Mouse (Mus musculus) brown adipose tissue, adult 24 weeks (tissue): ENCODE results near the gene Papss2. TPM values are rescaled to one million over a fixed set of nuclear protein-coding genes. Genes with fewer than 3 reads are reported as not detected.
A peak's percentile ranks its signal among the peaks of the same experiment; 100 is the strongest.

Experiments
- H3K27ac ChIP-seq: fragments of 200-500 bp; replicated peaks from 2 replicates; pipeline ENCODE4 v1.5.1; 2012; ENCODE audit warnings: low read depth, mild to moderate bottlenecking, low read length
- H3K4me1 ChIP-seq: fragments of 200-500 bp; 2 replicates; pipeline ENCODE4 v1.6.1; 2012; ENCODE audit warnings: low read length, mixed read lengths; ENCODE audit not compliant: control insufficient read depth, insufficient read depth, insufficient read length
- H3K4me3 ChIP-seq: fragments of 200-500 bp; 2 replicates; pipeline ENCODE4 v1.5.1; 2012; ENCODE audit warnings: low read depth, mild to moderate bottlenecking, low read length, moderate library complexity; ENCODE audit not compliant: insufficient read depth
- polyA plus RNA-seq: library from polyadenylated mRNA; stranded (reverse); fragments of >200 nt; gene quantifications from 2 replicates; pipeline ENCODE4 v1.2.4, GENCODE M21; 2012; ENCODE audit not compliant: missing spikeins, insufficient read depth, insufficient read length

Papss2 gene
- polyA plus RNA-seq, 1 experiment, result 9.3 TPM

DNA sequence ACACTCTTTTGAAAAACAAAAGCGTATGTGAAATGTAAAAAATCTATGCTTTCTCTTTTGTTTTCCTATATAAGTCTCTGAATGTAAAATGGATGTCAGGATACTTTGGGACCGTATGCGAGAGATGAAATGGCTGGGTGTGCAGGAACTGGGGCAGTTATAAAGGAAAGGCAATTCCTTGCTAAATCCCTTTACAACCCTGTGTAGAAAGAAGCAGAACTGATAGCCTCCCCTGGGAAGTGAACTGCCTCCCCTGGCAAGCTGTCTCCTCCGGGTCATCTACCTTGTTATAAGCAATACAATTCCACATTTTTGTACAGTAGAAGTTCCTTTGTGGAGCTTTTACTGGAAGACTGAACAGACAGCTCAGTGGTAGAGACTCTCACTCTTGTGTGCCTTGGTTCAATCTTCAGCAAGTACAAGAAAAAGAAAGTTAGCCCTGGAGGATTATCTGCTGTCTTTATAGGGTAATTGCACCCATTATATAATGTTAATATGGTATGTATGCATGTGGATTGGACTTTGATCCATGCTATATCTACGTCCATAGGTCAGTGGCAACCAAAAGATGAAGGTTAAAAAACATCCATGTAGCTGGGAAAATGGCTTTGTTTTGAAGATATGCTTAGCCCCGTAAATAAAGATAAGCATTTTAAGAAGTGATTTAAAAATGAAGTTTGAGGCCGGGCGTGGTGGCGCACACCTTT is 15.9 kb downstream of the Papss2 start:
- Histone ChIP-seq H3K4me1 (no peaks in the 10 kb centered on the region), H3K27ac (no peak overlapping the region)

DNA sequence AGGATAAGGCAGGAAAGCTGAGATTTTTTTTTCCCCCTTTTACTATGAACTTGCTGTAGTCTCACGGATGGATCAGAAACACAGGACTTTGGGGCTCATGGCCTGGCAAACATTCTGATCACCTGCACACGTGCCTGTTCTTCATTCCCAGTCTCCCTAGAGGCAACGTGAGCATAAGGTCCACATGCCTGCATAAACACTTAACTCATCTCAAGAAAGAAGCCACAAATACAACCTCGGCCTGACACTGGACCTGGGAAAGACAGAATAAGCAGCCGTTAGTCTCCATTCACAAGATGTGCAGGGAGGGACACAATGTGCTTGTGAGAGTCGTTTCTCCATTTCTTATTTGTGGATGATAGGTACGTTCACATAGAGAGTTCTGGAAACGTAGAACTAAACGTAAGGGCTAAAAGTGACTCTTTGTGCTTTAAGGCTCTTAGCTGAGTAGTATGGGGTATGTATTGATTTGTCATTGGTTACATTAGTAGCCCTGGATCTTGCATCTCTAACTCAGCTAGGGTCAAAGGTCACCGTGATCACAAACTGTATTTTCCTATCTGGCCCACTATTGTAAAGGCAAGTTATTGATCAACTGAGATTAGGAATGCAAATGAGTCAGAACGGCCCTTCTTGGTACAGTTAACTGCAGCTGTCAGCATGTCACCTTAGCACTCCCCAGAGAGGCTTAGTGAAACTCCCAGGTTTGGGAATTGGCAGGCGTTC is 18.6 kb downstream of the Papss2 start:
- H3K27ac ChIP-seq, result no peak overlapping the region
- H3K4me3 ChIP-seq, result no peak overlapping the region
- no peaks in the 10 kb centered on the region for H3K4me1 ChIP-seq

More for the DNA sequence above, 15.9 kb downstream of the Papss2 start:
- no peak overlapping the region for H3K4me3 ChIP-seq

DNA sequence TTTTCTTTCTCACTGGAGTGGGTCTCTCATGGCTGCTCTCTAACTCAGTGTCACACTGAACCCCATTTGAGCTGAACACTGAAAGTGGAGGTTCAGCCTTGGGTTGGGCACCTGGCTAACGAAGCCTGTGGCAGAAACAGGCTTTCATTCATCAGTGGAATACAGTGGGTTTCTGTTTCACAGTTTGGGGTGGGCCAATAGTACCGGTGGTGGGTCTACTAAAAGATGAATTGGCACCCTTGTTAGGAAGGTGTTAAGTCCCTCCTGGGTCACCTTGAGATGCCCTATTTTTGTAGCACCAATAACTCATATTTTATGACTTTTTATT is 19.1 kb downstream of the Papss2 start:
- Histone ChIP-seq H3K4me3 (no peak overlapping the region), H3K27ac (no peak overlapping the region), H3K4me1 (no peaks in the 10 kb centered on the region; the same call in 1 of the 2 replicates)

DNA sequence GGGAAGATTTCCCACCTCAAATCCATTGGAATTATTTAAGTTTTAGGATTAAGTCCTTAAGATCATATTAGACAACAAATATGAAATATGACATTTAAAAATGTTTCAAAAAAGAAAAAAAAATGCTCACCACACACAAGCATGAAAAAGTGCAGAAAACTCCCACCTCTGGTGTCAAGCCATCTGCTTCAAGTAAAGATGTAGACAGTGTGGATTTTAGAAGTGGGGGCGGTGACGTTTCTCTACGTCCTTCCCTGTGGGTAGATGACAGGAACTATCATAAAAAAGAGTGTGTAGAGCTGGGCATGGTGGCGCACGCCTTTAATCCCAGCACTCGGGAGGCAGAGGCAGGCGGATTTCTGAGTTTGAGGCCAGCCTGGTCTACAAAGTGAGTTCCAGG is 21.1 kb downstream of the Papss2 start:
- no peak overlapping the region for H3K4me3 ChIP-seq
- H3K4me1 ChIP-seq, result no peaks in the 10 kb centered on the region; the same call in 1 of the 2 replicates
- H3K27ac ChIP-seq, result no peak overlapping the region

DNA sequence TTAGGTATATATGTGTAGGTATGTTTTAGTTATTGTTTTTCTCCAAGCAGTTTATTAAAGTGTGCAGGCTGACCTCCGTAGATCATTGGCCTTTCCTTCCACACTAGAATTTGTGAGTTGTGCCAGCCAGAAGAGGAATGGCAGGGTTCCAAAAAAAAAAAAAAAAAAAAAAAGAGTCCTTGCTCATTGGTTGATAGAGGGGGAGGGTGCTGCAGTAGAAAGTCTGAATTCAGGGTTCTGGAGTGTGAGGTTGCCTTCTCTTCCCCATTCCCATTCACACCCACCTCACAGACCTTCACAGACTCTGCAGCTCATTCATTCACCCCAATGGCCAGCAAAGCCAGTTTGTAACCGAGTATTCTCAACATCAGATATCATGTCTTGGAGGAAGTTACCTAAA is 24.1 kb downstream of the Papss2 start:
- Histone ChIP-seq H3K4me3 (no peak overlapping the region), H3K4me1 (no peaks in the 10 kb centered on the region; the same call in 1 of the 2 replicates), H3K27ac (no peak overlapping the region)

DNA sequence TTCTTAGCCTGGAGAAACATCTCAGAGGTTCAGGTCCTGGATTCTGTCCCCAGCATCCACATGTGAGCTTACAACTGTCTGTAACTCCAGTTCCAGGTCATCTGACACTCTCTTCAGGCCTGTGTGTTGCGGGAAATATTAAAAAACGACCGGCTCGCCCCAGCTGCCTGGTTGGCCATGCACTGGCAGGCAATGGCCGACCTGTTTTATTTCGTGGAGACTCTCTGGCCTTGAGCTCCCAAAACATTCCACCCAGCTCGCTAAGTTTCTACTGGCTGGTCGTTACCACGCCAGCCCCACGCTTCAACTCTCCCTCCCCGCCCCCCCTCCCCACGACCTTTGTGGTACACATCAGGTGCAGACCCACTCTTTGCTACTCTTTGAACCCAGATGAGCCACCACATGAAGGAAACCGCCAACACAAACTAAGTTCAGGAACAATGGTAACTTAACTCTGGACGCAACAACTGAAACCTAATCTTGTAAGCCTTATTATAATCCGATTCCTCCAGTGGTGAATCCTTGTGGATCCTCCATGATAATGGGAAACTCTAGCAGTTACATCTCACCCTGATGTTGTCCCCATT is 25.4 kb downstream of the Papss2 start:
- Histone ChIP-seq H3K4me1 (no peaks in the 10 kb centered on the region; the same call in 1 of the 2 replicates), H3K4me3 (no peak overlapping the region), H3K27ac (no peak overlapping the region)

DNA sequence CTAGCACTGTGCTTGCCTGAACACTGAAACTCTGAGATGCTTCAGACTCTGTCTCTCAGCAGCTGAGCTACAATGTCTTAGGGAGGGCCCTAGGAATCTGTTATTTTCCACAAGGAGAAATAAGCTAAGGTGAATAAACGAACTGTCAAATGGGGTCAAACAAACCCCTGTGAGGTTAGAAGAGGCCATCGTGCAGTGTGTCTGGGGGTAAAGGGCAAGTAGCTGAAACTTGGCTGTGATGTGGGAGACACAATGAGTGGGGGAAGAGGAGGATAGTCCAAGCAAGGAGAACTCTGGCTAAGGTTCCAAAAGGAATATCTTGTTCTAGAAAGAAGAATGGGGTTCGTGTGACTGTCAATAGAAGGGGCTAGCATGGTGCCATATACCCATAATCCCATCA is 26.6 kb downstream of the Papss2 start:
- no peak overlapping the region for H3K27ac ChIP-seq
- H3K4me1 ChIP-seq, result peaks cover 3% of the 10 kb centered on the region
- H3K4me3 ChIP-seq, result no peak overlapping the region

DNA sequence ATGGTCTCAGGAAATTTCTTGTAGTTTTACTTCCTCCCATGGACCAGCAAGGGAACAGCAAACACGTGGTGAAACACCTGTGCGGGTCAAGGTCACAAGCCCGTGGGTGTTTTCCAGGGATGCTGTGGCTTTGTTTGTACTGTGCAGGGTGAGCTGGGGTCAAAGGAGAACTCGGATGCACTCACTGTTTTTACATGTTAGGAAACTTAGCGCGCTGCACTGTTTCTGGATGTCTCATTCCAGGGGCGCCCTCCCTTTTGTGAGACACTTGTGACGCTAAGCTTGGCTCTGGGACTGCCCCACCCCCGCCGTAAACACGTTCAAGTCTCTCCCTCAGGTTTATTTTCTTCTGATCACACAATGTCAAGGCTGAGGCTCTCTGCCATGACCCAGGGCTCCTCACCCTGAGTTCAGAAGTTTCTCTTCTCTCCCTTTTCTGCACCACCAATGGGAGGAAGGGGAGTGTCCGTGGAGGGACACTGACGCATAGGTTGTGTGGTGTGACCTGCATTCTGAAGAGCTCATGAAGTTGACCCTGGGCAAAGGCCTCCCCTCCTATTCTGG is 31.3 kb downstream of the Papss2 start:
- no peak overlapping the region for H3K27ac ChIP-seq
- peaks cover 6% of the 10 kb centered on the region; the same call in 1 of the 2 replicates for H3K4me1 ChIP-seq
- no peak overlapping the region for H3K4me3 ChIP-seq

DNA sequence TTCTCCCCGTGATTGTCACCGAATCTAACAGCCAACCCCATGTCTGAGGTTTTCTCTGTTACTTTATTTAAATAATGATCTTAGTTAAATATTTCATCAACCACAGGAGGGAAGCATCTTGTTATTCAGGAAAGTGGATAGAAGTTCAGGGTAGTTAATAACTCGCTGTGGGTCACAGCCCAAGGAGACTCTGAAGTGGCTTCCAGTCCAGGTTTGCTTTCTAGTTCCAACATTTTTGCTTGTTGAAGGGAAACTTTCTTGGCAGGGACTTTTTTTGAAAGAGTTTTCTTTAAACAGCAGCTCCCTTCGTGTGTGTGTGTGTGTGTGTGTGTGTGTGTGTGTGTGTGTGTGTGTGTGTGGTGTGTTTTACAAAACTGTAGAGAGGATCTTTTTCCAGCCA is 32.0 kb downstream of the Papss2 start:
- Histone ChIP-seq H3K27ac (no peak overlapping the region), H3K4me3 (no peak overlapping the region), H3K4me1 (peaks cover 6% of the 10 kb centered on the region; the same call in 1 of the 2 replicates)

DNA sequence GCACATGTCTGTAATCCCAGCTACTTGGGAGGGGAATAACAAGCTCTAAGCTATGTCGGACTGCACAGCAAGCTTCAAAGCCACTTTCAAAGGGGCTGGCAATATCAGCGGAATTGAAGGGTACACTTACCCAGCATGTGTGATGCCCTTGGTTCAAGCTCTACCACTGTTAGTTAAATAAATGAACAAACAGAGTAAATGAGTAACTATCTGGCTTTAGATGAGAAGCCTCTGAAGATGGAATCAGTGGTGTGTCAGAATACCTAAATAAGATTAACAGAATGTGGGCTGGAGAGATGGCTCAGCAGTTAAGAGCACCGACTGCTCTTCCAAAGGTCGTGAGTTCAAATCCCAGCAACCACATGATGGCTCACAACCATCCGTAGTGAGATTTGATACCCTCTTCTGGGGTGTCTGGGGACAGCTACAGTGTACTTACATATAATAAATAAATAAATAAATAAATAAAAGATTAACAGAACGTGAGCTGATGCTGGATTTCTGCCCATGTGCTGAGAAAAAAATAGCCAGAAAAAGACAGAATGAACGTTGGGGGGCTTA is 33.1 kb downstream of the Papss2 start:
- H3K4me1 ChIP-seq, result peaks cover 6% of the 10 kb centered on the region; the same call in 1 of the 2 replicates
- H3K4me3 ChIP-seq, result no peak overlapping the region
- no peak overlapping the region for H3K27ac ChIP-seq

DNA sequence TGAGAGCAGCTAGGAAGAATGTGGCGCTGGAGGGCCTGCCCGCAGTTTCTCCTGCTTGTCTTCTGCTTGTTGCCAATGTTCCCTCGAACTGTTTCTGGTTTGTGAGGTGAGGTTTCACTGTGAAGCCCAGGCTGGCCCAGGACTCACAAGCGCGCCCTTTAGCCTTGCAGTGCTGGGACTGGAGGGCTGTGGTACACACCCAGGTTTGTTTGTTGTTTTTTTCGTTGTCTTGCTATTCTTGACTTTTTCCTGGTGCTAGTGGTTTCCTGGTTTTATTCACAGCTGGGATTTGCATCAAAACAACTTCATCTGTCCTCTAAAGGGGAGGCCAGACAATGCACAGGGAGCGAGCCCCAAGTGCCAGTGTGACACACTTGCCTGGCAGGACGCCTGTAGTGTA is 39.3 kb downstream of the Papss2 start:
- Histone ChIP-seq H3K27ac (peak overlapping the region; percentile 89), H3K4me3 (no peak overlapping the region)

DNA sequence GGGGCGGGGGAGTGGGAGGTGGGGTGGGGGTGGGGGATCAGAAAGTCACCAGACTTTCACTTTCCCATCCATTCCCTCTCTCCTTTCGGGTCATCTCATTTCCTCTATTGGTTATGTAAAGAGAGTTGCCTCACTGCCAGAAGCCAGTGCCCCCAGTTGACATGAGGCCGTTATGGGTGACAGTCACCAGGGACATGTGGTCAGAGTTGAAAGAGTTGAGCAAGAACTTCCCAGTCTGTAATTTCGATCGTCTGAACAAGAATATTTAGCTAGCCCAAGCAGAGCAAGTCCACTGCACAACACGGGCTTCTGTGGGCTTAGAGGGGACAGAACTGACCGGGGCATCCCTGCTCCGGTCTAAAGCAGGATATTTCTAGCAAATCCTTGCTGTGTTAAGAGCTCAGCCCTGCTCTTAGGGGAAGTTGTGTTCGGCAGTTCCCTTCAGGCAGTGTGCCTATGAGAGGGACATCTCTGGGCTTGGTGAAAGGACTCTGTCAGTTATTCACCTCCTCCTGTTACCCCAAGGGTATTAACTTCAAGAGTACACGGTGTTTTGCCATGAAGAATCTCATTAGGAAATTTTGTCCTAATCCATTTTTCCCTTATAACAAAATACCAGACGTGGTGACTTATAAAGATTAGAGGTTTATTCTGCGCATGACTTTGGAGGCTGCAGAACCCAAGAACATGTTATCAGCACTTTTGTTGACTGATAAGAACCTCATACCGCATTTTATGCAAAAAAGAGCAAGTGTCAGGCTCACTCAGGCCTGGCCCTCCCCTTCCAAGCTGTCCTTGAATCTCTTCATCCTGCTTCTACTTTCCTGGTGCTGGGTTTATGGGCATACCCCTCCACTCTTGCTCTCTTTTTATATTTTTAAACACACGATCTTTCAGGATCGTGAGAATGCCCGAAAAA is 42.0 kb downstream of the Papss2 start:
- H3K4me3 ChIP-seq, result no peak overlapping the region
- peak overlapping the region; percentile 28; the same call in 1 of the 2 replicates for H3K27ac ChIP-seq

More for the DNA sequence above, 39.3 kb downstream of the Papss2 start:
- H3K4me1 ChIP-seq, result peaks cover 8% of the 10 kb centered on the region

DNA sequence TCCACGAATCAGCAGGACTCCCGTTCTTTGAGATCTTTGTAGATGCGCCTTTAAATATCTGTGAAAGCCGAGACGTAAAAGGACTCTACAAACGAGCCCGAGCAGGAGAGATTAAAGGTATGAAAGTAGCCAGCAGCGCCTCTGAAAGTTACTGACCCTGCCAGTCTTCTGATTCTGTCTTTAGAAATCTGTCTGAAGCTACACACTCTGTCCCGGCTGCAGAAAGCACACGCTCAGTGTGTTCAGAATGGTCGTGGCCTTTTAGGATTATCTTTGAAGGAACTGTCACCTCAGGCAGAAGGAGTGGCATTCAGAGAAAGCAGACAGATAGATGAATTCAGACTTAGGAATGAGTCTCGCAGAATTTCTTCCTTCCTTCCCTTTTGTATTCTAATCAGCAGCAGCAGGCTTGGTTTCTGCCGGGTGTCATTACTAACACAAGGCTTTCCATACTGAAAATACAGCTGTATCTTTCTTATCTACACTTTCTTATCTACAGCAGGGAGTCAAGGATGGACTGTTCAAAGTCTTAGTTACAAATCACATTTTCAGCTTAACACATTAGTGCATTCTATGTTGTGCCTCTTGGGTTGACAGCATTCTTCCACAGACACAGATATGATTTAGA is 42.8 kb downstream of the Papss2 start:
- peaks cover 8% of the 10 kb centered on the region for H3K4me1 ChIP-seq
- H3K27ac ChIP-seq, result no peak overlapping the region
- H3K4me3 ChIP-seq, result no peak overlapping the region

More for the DNA sequence above, 42.0 kb downstream of the Papss2 start:
- H3K4me1 ChIP-seq, result peaks cover 8% of the 10 kb centered on the region

DNA sequence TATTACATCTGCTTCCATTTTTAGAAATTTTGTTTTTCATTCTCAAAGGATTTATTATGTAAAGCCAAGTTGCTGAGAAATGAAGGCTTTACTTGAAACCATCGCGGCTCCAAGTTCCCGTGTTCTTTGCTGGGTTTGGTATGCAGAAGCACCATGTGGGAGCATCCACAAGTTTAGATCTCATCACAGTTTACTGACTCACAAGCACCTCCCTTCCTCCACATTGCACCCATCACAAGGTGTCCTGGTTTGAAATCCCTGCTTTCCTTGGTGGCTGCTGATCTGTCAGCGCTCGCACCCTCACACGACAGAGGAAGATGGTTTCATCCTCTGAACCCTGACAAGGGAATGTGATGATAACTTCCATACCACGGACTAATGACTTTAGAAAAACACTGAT is 45.9 kb downstream of the Papss2 start:
- Histone ChIP-seq H3K4me3 (no peak overlapping the region), H3K27ac (no peak overlapping the region), H3K4me1 (no peaks in the 10 kb centered on the region)
